Mouse (Mus musculus) ES-Bruce4 (cell line): ENCODE data around the gene Crls1. TPM values are rescaled to one million over a fixed set of nuclear protein-coding genes. Genes with fewer than 3 reads are reported as not detected.

Experiments
- H3K27ac ChIP-seq: 2 replicates; pipeline ENCODE4 v1.5.1; 2012; ENCODE audit warnings: low read length, inconsistent platforms; ENCODE audit not compliant: insufficient read depth
- H3K27me3 ChIP-seq: 2 replicates; pipeline ENCODE4 v1.6.1; 2012; ENCODE audit warnings: mild to moderate bottlenecking, low read length, inconsistent platforms; ENCODE audit not compliant: control insufficient read depth, poor library complexity, insufficient read depth, severe bottlenecking
- H3K36me3 ChIP-seq: 2 replicates; pipeline ENCODE4 v1.6.1; 2012; ENCODE audit warnings: inconsistent platforms, mild to moderate bottlenecking, low read length, moderate library complexity; ENCODE audit not compliant: control insufficient read depth, poor library complexity, insufficient read depth, severe bottlenecking
- H3K4me1 ChIP-seq: one replicate; pipeline ENCODE4 v1.8.1; 2011; ENCODE audit warnings: low read length; ENCODE audit not compliant: control insufficient read depth, insufficient read depth
- H3K4me3 ChIP-seq: 2 replicates; pipeline ENCODE4 v1.5.1; 2011; ENCODE audit warnings: low read depth, mild to moderate bottlenecking, low read length
- H3K9ac ChIP-seq: 2 replicates; pipeline ENCODE4 v1.6.1; 2012; ENCODE audit warnings: low read depth, mild to moderate bottlenecking, inconsistent platforms; ENCODE audit not compliant: poor library complexity, severe bottlenecking
- H3K9me3 ChIP-seq: replicated peaks from 2 replicates; pipeline ENCODE4 v1.6.1; 2012; ENCODE audit warnings: mild to moderate bottlenecking, low read length, inconsistent platforms; ENCODE audit not compliant: control insufficient read depth, poor library complexity, insufficient read depth, severe bottlenecking
- CTCF ChIP-seq: IDR thresholded peaks from one replicate; pipeline ENCODE4 v1.8.1; 2011; ENCODE audit warnings: low read depth, low read length
- EP300 ChIP-seq: IDR thresholded peaks from 2 replicates; pipeline ENCODE4 v1.6.1; 2011; ENCODE audit warnings: low read depth, low read length; ENCODE audit not compliant: insufficient read depth
- POLR2A ChIP-seq: IDR thresholded peaks from one replicate; pipeline ENCODE4 v1.8.1; 2011; ENCODE audit warnings: low read length; ENCODE audit not compliant: insufficient read depth
- polyA plus RNA-seq: library from polyadenylated mRNA; stranded (reverse); fragments of >200 nt; gene quantifications from 2 replicates; pipeline ENCODE4 v1.2.4, GENCODE M21; 2011; ENCODE audit warnings: low read depth; ENCODE audit not compliant: missing spikeins, insufficient read depth, insufficient read length

The Crls1 gene
- polyA plus RNA-seq, 1 experiment, result 52.5 TPM

- Histone ChIP-seq H3K27me3 (no peaks in the 10 kb centered on the region), H3K27ac (no peak overlapping the region), H3K4me3 (no peak overlapping the region), H3K9me3 (no peaks in the 10 kb centered on the region), H3K36me3 (peaks cover under 1% of the 10 kb centered on the region; the same call in 1 of the 2 replicates), H3K9ac (no peak overlapping the region), H3K4me1 (peaks cover 3% of the 10 kb centered on the region)
- TF ChIP-seq POLR2A (no peak), EP300 (no peak), CTCF (no peak)
Measured at GRCm38 (mm10) chr2:132848361-132848760, 1.9 kb downstream of the Crls1 start.

GRCm38 (mm10) chr2:132849141-132849540 is 2.7 kb downstream of the Crls1 start:
- no peaks in the 10 kb centered on the region for H3K9me3 ChIP-seq
- no peak overlapping the region for H3K9ac ChIP-seq
- peaks cover 3% of the 10 kb centered on the region for H3K4me1 ChIP-seq
- H3K36me3 ChIP-seq, result no peaks in the 10 kb centered on the region; the same call in 1 of the 2 replicates
- H3K27ac ChIP-seq, result no peak overlapping the region
- no peak overlapping the region for H3K4me3 ChIP-seq
- no peak for TF ChIP-seq EP300
- no peak for TF ChIP-seq CTCF
- no peak for TF ChIP-seq POLR2A
- no peaks in the 10 kb centered on the region for H3K27me3 ChIP-seq

- Histone ChIP-seq H3K9me3 (no peaks in the 10 kb centered on the region), H3K27ac (no peak overlapping the region), H3K9ac (no peak overlapping the region), H3K27me3 (no peaks in the 10 kb centered on the region), H3K36me3 (peaks cover 2% of the 10 kb centered on the region; the same call in 1 of the 2 replicates), H3K4me3 (no peak overlapping the region), H3K4me1 (no peaks in the 10 kb centered on the region)
- TF ChIP-seq EP300 (no peak), CTCF (no peak), POLR2A (no peak)
Measured at GRCm38 (mm10) chr2:132853051-132853450, 6.6 kb downstream of the Crls1 start.

GRCm38 (mm10) chr2:132856333-132856732 is 9.9 kb downstream of the Crls1 start:
- Histone ChIP-seq H3K27me3 (no peaks in the 10 kb centered on the region), H3K4me1 (no peaks in the 10 kb centered on the region), H3K27ac (no peak overlapping the region), H3K36me3 (peaks cover 2% of the 10 kb centered on the region; the same call in 1 of the 2 replicates), H3K9ac (no peak overlapping the region), H3K9me3 (no peaks in the 10 kb centered on the region), H3K4me3 (no peak overlapping the region)
- TF ChIP-seq POLR2A (no peak), CTCF (no peak), EP300 (no peak)

- Histone ChIP-seq H3K36me3 (peaks cover 2% of the 10 kb centered on the region), H3K4me3 (no peak overlapping the region), H3K27me3 (no peaks in the 10 kb centered on the region), H3K9ac (no peak overlapping the region), H3K9me3 (no peaks in the 10 kb centered on the region), H3K4me1 (no peaks in the 10 kb centered on the region), H3K27ac (no peak overlapping the region)
- TF ChIP-seq EP300 (no peak), POLR2A (no peak)
Measured at GRCm38 (mm10) chr2:132860435-132860834, 14.0 kb downstream of the Crls1 start.

GRCm38 (mm10) chr2:132861456-132861855 is 15.0 kb downstream of the Crls1 start:
- H3K36me3 ChIP-seq, result peaks cover 4% of the 10 kb centered on the region
- H3K27ac ChIP-seq, result no peak overlapping the region
- no peak overlapping the region for H3K4me3 ChIP-seq
- H3K9ac ChIP-seq, result no peak overlapping the region
- no peaks in the 10 kb centered on the region for H3K9me3 ChIP-seq
- H3K4me1 ChIP-seq, result no peaks in the 10 kb centered on the region
- no peaks in the 10 kb centered on the region for H3K27me3 ChIP-seq
- TF ChIP-seq POLR2A, result no peak
- TF ChIP-seq EP300, result no peak
